11 mouse cellular contexts compared by ENCODE assay signal in genomic region chr15:97372611-97373131, GRCm38 (mm10).
DNase-seq lines count a peak whose midpoint lies in the region; ATAC-seq and TF ChIP-seq lines count a peak whose summit lies in the region.
"Had no signal": no experiment of that assay in that cellular context is flagged by ENCODE, and none has a peak within 500 bp of the region (broad histone marks: within the 10 kb centered on the region; RNA-seq: fewer than 3 reads in every experiment).

No protein-coding gene starts in this region.

- no peak for TF ChIP-seq POLR2A in ES-Bruce4 (IDR thresholded peaks at IDR 0.05; ENCODE audit: insufficient read depth, low read length)

- H3K4me1 ChIP-seq in intestine, embryonic 15.5 days (replicated peaks) = peaks cover 16% of the 10 kb centered on the region
- peaks cover 12% of the 10 kb centered on the region for H3K4me1 ChIP-seq in intestine, embryonic 16.5 days (ENCODE audit: control insufficient read depth, insufficient read depth, low read length)
- H3K4me1 ChIP-seq in ES-Bruce4 (ENCODE audit: control insufficient read depth, insufficient read depth, low read length) = peaks cover 4% of the 10 kb centered on the region
- peaks cover 33% of the 10 kb centered on the region for H3K4me1 ChIP-seq in limb, embryonic 10.5 days

- H3K4me2 ChIP-seq in intestine, embryonic 15.5 days (replicated peaks) = no peak overlapping the region
- no peak overlapping the region for H3K4me2 ChIP-seq in intestine, embryonic 16.5 days (ENCODE audit: low read depth, low read length)

- ATAC-seq in intestine, embryonic 15.5 days = no peak
- ATAC-seq in intestine, embryonic 16.5 days = no peak

- no peaks in the 10 kb centered on the region for H3K36me3 ChIP-seq in intestine, embryonic 15.5 days
- H3K36me3 ChIP-seq in intestine, embryonic 16.5 days (ENCODE audit: control insufficient read depth, insufficient read depth, low read length) = no peaks in the 10 kb centered on the region
- no peaks in the 10 kb centered on the region for H3K36me3 ChIP-seq in ES-Bruce4 (ENCODE audit: control insufficient read depth, insufficient read depth, low read length, poor library complexity, severe bottlenecking)
- no peaks in the 10 kb centered on the region for H3K36me3 ChIP-seq in limb, embryonic 10.5 days

- no peak overlapping the region for H3K4me3 ChIP-seq in intestine, embryonic 15.5 days (replicated peaks)
- no peak overlapping the region for H3K4me3 ChIP-seq in intestine, embryonic 16.5 days (ENCODE audit: low read length)
- peak overlapping the region; percentile 15 for H3K4me3 ChIP-seq in ES-Bruce4 (ENCODE audit: low read depth, low read length)
- H3K4me3 ChIP-seq in limb, embryonic 10.5 days = no peak overlapping the region
- H3K4me3 ChIP-seq: myocyte had no signal

- H3K9me3 ChIP-seq in intestine, embryonic 15.5 days = no peaks in the 10 kb centered on the region
- no peaks in the 10 kb centered on the region for H3K9me3 ChIP-seq in intestine, embryonic 16.5 days (ENCODE audit: control insufficient read depth, low read length)
- no peaks in the 10 kb centered on the region for H3K9me3 ChIP-seq in ES-Bruce4 (replicated peaks; ENCODE audit: control insufficient read depth, insufficient read depth, low read length, poor library complexity, severe bottlenecking)
- no peaks in the 10 kb centered on the region for H3K9me3 ChIP-seq in limb, embryonic 10.5 days (replicated peaks)

- TF ChIP-seq CTCF in ES-Bruce4 (IDR thresholded peaks at IDR 0.05; ENCODE audit: low read depth, low read length) = no peak

- WGBS in intestine, embryonic 15.5 days = 64% methylated on average over 6 of the region's 6 CpGs
- WGBS in intestine, embryonic 16.5 days = 56% methylated on average over 6 of the region's 6 CpGs
- whole genome bisulfite sequencing in limb, embryonic 10.5 days = 46% methylated on average over 6 of the region's 6 CpGs

- peak; percentile 78 for DNase-seq in CD4-positive helper T cell, adult 2 months (ENCODE audit: low read depth, low spot score)
- no peak for DNase-seq in limb, embryonic 10.5 days (ENCODE audit: low spot score)
- DNase-seq in right cerebral cortex, postnatal 25 days = no peak
- DNase-seq in lung, postnatal 10 days = no peak
- DNase-seq: cerebellum, adult 11 months; lung, adult 18-20 months had no signal

- H3K27ac ChIP-seq in intestine, embryonic 15.5 days = 0 out of 2 replicates have a peak overlapping the region, but pooled peaks have one; percentile 54
- H3K27ac ChIP-seq in intestine, embryonic 16.5 days (ENCODE audit: low read length) = no peak overlapping the region
- peak overlapping the region; percentile 98 for H3K27ac ChIP-seq in ES-Bruce4 (ENCODE audit: insufficient read depth, low read length)
- peak overlapping the region; percentile 36; the same call in 1 of the 2 replicates for H3K27ac ChIP-seq in limb, embryonic 10.5 days
- H3K27ac ChIP-seq: layer of hippocampus, adult 2 months had no signal

- H3K9ac ChIP-seq in intestine, embryonic 15.5 days = no peak overlapping the region
- H3K9ac ChIP-seq in intestine, embryonic 16.5 days (ENCODE audit: low read depth, low read length) = no peak overlapping the region
- 0 out of 2 replicates have a peak overlapping the region, but pooled peaks have one; percentile 8 for H3K9ac ChIP-seq in ES-Bruce4 (ENCODE audit: low read depth, poor library complexity, severe bottlenecking)

- 0 out of 2 replicates have a peak, but pooled peaks have one; percentile 7 for TF ChIP-seq EP300 in ES-Bruce4 (IDR thresholded peaks at IDR 0.05; ENCODE audit: insufficient read depth, low read depth, low read length)

- H3K27me3 ChIP-seq in intestine, embryonic 15.5 days (replicated peaks) = no peaks in the 10 kb centered on the region
- no peaks in the 10 kb centered on the region for H3K27me3 ChIP-seq in intestine, embryonic 16.5 days (replicated peaks; ENCODE audit: control insufficient read depth, insufficient read depth, low read length)
- H3K27me3 ChIP-seq in ES-Bruce4 (ENCODE audit: control insufficient read depth, insufficient read depth, low read length, poor library complexity, severe bottlenecking) = no peaks in the 10 kb centered on the region
- H3K27me3 ChIP-seq in limb, embryonic 10.5 days (ENCODE audit: low read depth, poor library complexity, severe bottlenecking) = peaks cover 18% of the 10 kb centered on the region
